Mouse (Mus musculus) urinary bladder, postnatal 10 days (tissue): ENCODE results near the gene Atp11a.

Experiments used
- DNase-seq: peaks from one replicate; pipeline ENCODE4 v3.0.0; 2022; ENCODE audit warnings: low spot score

Gene Atp11a

DNA sequence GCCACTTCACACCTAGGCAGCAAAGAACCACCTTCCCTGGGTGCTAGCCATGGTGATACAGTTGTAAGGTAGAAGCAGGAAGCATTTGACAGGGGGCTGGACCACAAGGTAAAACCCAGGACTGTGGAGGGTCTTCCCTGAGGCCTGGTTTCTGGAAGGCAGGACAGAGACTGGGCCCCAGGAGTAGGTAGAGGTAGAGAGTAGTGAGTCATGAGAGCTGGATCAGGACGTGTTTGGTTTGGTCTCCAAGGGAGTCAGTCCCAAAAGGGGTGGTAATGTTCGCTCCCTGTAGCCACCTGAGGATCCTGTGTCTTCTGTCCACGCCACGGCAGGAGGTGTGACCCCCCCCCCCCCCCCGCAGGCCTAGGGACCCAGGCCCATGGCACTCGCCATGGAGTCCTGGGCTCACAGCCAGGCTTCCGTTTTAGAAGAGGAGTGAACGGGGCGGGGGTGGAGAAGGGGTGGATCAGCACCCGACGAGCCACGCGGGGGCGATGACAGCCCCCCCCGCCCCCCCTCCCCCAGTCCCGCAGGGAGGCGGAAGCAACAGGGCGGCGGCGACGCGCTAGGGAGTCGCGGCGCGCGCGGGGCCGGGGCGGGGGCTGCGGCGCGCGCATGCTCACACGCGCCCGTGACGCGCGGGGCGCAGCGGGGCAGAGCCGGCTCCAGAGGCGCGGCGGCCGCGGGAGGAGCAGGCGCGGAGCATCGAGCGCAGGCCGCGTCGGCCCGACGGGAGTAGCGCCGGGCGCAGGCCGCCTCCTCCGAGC lies at the start of gene Atp11a:
Atp11a (plus strand) TSS at position 624 of the 767 bp plus-strand sequence.
- no peak for DNase-seq

DNA sequence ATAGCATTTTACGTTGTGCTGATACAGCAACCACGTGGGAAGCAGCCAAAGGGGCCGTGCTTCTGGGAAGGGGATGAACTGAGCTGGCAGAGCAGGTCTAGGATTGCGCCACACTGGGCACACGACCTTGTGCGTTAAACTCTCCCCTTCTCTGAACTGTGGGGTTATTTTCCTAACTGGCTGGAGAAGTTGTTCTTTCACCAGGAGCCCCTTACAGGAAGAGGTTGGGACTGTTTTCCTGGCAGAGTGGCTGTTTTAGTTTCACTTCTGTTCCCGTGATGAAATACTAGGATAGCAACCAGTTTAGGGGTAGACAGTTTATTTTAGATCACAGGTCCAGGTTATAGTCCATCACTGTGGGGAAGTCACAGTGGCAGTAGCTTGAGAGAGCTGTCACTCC lies 45.2 kb upstream of the Atp11a start:
- no peak for DNase-seq

DNA sequence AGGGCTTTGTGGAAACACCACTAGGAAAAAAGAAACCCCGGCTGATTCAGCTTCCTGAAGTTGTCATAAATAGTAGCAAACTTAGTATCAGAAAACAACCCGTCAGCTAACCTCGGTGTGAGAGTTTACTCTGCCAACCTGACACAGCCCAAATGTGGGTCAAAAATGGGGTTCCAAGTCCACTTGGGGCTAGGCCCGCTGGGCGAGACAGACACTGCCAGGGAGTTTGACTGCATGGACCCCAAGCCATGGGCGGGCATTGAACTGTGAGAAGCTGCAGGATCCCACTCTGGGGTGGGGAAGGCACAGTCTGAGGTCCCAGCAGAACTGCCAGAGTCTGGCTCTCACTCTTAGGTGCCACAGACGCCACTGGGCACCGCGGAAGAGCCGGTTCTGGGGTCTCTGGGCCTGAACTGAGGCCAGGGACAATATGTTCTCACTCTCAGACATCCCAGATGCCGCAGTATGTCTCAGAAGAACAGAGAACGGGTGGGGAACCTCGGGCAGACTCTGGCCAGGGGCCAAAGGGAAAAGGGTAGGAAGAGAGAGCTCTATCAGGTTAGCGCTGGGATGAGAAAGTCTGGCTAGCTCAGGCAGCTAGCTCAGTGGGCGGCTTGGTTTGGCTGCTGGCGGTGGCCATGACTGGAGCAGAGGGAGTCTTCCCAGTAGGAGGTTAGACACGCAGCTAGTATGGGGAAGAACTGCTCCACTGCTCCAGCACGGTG lies 40.8 kb upstream of the Atp11a start:
- no peak for DNase-seq

DNA sequence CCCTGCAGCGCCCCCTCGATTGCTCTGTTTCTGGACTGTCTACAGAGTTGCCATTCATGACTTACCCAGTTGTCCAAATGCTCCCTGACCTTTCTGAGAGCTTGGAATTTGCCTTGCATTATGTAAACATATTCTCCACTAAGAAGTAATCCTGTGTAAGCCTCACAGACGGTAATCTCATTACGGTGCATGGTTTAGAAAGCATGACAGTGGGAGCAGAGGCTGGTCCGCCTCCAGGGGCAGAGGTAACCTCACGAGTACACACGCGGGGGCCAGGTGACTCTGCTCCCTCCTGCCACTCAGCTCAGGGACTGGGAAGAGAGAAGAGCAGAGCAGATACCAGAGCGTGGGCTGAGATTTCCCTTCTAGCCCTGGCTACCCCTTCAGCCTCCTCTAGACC lies 37.7 kb upstream of the Atp11a start:
- no peak for DNase-seq

DNA sequence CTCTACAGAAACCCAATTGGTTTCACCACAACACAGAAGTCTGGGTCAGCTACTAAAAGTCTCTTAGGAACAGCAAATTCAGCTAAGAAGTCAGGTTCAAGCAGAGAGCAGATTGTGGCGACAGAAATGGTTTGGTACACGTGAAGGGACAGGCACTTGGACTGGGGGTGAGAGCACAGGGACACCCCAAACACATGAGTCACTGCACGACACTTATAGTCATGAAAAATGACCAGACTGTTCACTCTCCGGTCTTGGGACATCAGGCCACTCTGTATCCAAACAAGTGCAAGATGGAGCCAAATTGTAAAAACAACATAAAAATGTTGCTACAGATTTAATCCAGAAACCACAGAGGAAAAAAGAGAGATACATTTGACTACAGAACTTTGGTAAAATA lies 28.2 kb upstream of the Atp11a start:
- DNase-seq = no peak

DNA sequence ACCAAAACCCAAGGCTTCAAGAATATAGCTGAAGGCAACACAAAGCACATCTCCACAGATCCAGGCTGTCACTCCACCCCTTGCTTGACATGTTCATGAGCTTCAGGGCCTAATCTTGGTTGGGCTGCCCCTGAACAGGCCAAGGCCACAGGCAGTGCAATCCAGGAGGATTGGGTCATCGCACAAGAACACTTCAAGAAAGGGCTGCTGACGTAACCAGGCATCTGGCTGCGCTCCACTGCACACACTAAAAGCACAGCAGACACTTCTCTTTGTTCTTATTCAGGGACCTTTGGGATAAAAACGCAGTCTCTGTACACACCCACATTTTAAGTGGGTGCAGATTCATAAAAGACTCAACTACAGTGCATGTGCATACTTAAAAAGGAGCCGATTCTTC lies 26.0 kb upstream of the Atp11a start:
- no peak for DNase-seq

DNA sequence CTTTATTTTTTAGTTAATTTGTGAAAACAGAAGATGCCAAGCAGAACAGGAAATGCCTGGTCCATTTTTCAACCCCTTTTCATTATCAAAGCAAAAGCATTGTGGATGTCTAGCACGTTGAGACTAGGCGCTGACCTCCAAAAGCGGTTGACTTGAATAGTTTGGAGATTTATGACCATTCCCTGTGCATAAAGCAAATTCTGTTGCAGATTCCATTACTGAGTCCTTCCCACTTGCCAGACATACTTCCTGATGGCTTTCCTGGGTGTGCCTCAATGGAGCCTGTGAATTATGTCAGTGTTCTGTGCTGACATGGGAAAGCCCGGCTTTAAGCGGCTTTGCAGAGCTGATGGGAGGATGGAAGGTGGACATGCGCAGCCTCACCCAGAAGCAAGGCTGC lies 24.4 kb upstream of the Atp11a start:
- no peak for DNase-seq

DNA sequence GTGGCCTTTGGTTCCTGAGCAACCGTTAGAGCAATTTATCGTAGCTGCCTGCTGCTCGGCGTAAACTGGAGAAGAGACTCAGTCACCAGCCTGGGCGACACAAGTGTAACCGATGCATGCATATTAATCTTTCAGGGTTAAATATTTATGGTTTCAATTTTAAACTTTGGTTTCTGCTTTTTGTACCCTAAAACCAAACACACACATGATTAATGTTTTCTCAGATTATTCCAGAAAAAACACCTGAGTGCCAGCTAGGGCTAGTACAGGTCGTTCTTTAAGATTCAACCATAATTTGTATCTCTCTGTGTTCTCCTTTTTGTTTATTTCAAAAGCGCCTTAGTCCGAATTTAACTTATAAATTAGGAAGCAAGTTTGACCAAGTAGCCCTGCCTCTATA lies 17.7 kb upstream of the Atp11a start:
- DNase-seq = no peak

DNA sequence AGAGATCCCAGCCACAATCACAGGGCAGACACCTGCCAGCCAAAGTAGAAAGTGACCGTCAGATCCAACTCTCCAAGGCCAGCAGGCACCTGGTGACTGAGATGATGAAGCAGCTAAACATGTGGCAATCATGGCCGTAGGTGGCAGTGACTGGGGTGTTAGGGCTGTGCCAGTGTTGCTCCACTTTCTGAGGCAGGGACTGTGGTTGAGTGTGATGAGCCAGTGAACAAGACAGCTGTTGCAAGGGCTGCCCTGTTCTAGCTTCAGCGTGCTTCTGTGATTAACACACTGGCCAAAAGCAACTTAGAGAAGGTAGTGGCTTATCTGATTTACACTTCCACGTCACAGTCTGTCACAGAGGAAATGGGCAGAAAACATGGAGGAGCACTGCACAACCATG lies 13.4 kb upstream of the Atp11a start:
- DNase-seq = no peak

DNA sequence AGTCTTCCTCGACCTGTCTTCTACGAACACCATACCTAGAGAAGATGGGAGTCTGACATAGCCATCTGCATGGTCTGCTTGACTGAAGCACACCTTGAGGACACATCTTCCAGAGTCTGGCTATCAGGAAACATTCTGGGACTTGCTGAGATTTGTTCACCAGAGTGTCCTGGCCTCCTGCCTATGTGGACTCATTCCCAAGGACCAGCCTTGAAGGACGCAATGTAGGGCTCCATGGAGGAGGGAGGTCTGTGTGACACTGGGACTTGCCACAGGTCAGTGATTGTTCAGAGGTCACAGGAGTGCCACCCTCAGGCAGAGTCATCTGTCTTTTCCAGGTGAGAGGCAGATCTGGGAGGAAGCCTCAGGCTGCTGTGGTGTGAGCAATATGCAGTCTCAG lies 8.6 kb upstream of the Atp11a start:
- DNase-seq = no peak

DNA sequence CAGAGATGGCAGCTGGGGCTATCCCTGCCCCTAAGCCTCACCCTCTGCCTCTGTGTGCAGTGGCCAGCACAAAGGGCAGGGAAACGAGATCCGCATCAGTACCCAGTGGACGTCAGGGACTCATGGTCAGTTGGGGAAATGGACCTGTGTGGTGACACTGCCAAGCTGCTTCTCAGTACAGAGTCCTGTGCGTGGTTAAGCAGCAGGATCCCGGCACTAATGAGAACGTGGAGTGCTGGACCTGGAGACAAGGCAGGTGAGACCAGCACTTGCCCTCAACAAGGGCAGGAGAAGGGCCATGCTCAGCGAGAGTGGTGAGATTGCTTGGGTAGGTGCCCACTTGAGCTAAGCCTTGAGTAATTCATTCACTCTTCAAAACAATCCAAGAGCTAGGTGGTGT lies 7.7 kb upstream of the Atp11a start:
- no peak for DNase-seq

DNA sequence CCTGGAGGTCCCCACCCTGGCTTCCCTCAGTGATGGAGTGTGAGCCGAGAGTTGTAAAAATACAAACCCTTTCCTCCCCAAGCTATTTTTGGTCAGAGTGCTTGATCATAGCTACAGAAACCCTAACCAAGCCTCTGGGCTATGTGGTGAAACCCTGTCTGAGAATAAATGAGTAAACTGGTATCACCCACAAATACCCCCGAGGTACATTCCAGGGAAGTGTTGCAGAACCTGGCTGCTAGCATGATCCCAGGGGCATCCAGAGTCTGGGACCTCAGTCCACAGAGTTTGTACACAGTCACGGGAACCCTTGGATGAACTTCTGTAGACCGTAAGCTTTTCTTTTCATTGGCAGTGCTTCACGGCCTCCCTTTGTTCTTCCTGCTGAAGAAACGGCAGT lies 3.8 kb upstream of the Atp11a start:
- no peak for DNase-seq

DNA sequence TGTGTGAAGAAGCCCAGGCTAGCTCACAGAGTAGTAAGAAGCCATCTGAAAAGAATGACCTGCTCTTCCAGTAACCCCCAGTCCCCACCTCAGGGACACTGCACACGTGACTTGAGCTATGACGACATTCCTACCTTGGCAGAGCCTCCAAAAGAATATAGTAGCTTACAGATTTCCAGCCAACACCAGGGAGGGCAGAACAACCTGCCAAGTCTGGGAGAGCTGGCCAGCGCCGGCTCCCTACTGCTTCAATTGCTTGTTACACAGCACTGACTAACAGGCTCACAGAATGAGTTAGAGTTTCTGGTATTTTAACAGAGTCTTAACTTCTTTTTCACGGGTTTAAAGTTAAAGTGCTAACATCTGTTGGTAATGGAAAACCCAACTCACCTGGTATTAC lies 2.7 kb upstream of the Atp11a start:
- DNase-seq = no peak

DNA sequence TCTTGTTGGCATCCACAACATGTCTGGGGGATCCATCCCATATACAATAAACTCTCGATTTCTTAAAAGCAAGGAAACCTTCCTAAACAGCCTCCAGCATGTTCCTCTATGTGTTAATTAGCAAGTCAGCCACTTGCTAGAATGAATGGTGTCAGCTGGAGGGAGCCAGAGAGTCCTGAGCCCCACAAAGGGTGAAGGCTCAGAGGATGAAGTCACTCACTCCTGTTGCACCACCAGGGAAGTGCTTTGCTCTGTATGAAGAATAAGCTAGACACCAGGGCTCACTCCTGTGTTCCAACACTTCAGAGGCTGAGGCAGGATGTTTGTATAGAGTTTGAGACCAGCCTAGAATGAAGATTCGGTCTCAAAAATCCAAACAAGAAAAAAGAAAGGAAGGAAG lies 1.5 kb upstream of the Atp11a start:
- no peak for DNase-seq

DNA sequence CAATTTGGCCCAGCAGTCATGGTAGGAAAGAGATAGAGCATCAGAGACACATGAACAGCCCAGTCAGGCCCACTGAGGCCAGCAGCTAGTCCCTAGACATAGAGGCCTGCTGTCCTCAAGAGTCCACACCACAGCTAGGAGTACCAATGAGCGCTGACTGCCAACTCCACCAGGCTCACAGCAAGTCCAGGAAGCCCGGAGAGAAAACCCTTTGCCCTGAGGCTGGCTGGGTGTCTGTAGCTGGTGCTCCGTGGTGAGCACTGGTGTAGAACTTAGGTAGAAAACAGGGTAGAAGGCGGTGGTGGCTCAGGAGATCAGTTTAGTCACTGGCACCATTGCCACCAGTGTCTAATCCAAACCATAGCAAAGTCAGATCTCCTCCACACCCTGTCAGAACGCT lies 988 bp upstream of the Atp11a start:
- DNase-seq = no peak

DNA sequence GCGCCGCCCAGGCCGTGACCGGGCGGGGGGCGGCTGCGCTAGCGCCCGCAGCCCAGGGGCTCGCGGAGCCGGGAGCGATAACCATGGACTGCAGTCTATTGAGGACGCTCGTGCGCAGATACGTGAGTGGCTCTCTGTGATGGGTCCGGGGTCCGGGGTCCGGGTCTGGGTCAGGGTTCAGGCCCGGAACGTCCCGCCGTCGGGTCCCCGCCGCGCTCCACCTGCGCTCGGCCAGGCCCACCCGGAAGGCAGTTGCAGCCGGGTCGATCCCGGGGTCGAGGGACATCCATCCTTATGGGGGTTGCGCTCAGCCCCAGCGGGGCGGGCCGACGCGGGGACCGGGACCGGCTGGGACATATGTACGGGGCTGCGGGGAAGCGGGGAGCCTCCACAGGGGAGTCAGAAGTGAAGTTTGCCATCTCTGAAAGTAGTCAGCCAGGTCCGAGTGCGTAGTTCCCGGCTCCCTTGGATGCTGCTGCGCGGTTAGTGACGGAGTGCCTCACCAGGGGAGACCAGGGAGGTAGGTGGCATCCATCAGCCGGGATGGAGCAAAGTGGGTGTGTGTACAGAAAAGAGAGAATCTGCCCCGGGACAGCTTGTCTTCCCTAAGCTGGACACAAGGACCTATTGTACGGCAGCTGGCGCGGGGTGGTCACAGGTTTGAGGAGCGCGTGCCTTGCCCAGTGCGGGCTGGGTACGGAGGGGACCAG lies 572 bp downstream of the Atp11a start:
- DNase-seq = no peak

DNA sequence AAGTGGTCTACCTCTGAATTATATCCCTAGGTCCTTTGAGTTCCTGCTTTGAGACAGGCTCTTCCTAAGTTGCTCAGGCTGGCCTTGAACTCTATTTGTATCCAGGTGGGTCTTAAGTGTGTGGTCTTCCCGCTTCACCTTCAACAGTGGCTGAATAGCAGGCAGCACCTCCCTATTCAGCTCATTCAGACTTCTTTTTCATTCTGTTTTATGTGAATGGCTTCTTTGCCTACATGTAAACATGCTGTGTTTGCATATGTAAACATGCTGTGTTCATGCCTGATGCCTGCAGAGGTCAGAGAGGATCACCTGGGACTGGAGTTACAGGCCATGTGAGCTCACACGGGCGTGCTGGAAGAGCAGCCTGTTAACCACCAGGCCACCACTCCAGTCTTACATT lies 3.1 kb downstream of the Atp11a start:
- DNase-seq = no peak

DNA sequence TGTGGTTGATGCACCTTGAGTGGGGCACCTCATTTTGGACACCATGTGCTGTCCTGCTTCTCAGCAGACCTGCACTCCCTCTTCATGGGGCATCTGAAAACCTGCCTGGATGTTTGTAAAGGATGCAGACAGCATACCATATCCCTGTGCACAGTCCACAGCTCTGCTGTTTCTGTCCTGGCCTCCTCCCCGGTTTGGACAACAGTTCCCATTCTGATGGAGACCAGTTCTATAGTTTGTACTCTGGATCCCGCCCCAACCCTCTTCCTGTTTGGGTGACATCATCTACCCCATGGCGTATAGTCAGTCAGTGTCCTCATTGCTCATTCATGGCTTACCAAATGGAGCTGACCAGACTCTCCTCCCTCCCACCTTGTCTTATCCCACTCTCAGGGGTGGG lies 5.1 kb downstream of the Atp11a start:
- DNase-seq = no peak

DNA sequence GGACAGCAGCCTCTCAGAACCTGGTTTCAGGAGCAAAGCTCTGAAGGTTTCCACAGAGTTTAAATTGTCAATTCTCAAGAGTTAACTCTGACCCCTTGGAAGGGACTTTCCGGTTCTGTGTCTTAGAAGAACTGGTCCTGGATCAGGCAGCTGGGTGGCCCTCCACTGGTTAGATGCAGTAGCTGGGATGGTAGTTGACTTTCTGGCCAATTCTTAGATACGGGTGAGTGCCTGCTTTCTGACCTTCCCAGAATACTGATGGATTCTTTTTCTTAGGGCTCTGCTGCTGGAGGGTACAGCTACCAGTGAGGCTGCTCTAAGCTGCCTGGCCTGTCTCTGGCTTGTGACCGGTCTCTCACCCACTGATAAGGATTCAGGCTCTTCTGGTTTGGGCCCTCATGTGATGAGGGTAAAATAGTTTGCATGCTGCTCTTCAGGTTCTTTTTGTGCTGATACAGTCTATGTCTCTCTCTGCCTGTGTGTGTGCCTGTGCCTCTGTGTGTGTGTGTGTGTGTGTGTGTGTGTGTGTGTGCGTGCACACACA lies 6.8 kb downstream of the Atp11a start:
- DNase-seq = no peak

DNA sequence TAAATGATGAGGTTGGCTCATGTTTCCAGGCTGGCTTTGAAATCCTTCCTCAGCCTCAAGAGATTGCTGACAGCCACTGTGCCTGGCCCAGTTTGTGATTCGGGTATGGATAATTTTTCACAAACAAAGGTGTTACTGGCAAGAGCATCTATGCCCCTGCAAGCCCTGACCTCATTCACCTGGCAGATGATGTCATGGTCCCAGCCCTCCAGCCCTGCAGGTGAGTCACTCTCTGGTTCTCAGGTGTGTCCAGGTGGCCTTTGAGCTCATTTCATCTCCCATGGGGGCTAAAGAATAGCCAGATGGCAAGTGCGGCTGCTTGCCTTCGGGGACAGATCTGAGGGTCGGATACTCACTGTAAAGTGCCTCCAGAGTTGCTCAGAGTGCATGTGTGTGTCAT lies 8.2 kb downstream of the Atp11a start:
- DNase-seq = no peak

DNA sequence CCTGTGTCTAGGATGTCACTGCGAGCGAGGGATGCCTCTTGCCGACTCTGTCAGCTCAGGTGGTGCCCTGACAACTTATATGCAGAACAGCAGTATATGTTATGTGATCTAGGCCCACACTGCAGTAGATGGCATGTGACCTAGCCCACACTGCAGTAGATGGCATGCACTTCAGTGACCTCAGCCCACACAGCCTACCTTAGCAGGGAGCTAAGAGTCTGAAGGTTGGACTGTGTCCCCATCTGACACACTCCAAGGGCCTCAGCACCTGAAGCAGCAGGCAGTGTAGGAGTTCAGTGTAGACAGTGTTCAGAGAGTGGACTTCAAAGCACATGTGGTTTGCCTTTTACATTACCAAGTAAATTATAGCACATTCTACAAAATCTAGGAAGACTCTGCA lies 10.4 kb downstream of the Atp11a start:
- no peak for DNase-seq

DNA sequence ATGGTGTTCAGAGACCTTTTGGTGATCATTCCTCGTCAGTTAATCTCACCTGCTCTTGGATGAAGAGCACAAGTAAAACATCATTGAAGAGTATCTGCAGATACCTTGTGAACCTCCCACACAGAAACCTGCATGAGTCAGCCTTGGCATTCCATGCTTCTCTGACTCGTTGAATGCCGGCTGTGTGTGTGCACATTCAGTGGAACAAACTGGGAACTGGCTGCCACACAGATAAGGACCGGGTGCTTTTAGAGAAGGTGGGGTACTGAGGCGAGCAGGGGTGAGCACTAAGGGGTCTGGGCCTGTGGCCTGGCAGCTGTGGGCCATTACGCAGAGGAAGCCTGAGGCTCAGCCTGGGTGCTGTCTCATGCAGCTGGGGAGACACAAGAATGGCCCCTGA lies 11.9 kb downstream of the Atp11a start:
- no peak for DNase-seq

DNA sequence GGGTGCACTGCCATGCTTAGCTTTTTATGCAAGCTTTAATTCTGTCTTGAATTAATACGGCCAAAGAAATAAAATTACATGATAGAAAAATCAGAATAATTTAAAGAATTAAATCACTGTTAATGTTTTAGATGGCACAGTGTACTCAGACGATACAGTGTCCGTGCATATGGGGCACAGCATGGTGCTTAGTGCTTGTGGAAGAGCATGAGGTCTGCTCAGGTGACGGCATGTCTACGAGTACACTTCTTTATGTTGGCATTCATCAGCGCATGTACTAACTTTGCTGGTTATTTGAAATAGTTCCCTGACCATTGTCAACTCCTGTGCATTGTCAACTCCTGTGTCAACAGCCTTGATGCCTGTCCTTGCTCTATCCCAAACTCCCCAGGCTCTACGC lies 12.5 kb downstream of the Atp11a start:
- no peak for DNase-seq
